Mouse (Mus musculus) hindbrain, embryonic 13.5 days (tissue): ENCODE results near the gene Grid1. TPM values are rescaled to one million over a fixed set of nuclear protein-coding genes. Genes with fewer than 3 reads are reported as not detected.

Experiments used
- ATAC-seq: fragments of 200-750 bp; cut with Nextera tagmentation; 2 replicates; pipeline ENCODE4 v1.8.0; 2017; ENCODE audit warnings: moderate TSS enrichment; ENCODE audit not compliant: low FRiP score
- H3K27ac ChIP-seq: fragments of 300-500 bp; sonication (generic); 2 replicates; pipeline ENCODE4 v1.5.1; 2015; ENCODE audit warnings: inconsistent platforms, mild to moderate bottlenecking, moderate library complexity
- H3K27me3 ChIP-seq: fragments of 300-500 bp; sonication (generic); 2 replicates; pipeline ENCODE4 v1.6.1; 2015; ENCODE audit warnings: mild to moderate bottlenecking, inconsistent platforms
- H3K36me3 ChIP-seq: fragments of 300-500 bp; sonication (generic); 2 replicates; pipeline ENCODE4 v1.6.1; 2015; ENCODE audit warnings: mild to moderate bottlenecking, inconsistent platforms
- H3K4me1 ChIP-seq: fragments of 300-500 bp; sonication (generic); replicated peaks from 2 replicates; pipeline ENCODE4 v1.6.1; 2015; ENCODE audit warnings: inconsistent platforms
- H3K4me2 ChIP-seq: fragments of 300-500 bp; sonication (generic); 2 replicates; pipeline ENCODE4 v1.6.1; 2015; ENCODE audit warnings: inconsistent platforms, mild to moderate bottlenecking, moderate library complexity
- H3K4me3 ChIP-seq: fragments of 300-500 bp; sonication (generic); 2 replicates; pipeline ENCODE4 v1.5.1; 2015; ENCODE audit warnings: mild to moderate bottlenecking, inconsistent platforms
- H3K9ac ChIP-seq: fragments of 300-500 bp; sonication (generic); 2 replicates; pipeline ENCODE4 v1.6.1; 2015; ENCODE audit warnings: mild to moderate bottlenecking, inconsistent platforms
- H3K9me3 ChIP-seq: fragments of 300-500 bp; sonication (generic); 2 replicates; pipeline ENCODE4 v1.6.1; 2016; ENCODE audit warnings: inconsistent platforms
- WGBS: fragments of 180-500 bp; shearing (Covaris S2); methylation state at CpG from one replicate; pipeline ENCODE4 v1.1.7; 2015; 5-methylcytosine and 5-hydroxymethylcytosine counted together
- polyA plus RNA-seq: library from polyadenylated mRNA; unstranded; fragments of >200 nt; fragmentation: Nextera tagmentation; extraction: Ambion mirVana; gene quantifications from 2 replicates; pipeline ENCODE4 v1.2.1, GENCODE M21; 2015

Gene Grid1
- polyA plus RNA-seq, 1 experiment from 2014 or later: 3.5 TPM

- ATAC-seq: no peak
- H3K4me3 ChIP-seq: no peak overlapping the region
- no peaks in the 10 kb centered on the region for H3K36me3 ChIP-seq
Measured at GRCm38 (mm10) chr14:35044918-35045698, 225.2 kb downstream of the Grid1 start.

GRCm38 (mm10) chr14:35049231-35049630 is 229.3 kb downstream of the Grid1 start:
- no peak overlapping the region for H3K4me2 ChIP-seq
- H3K9me3 ChIP-seq: no peaks in the 10 kb centered on the region
- 0 out of 2 replicates have a peak, but pooled peaks cover 5% of the 10 kb centered on the region for H3K4me1 ChIP-seq
- H3K9ac ChIP-seq: no peak overlapping the region
- ATAC-seq: no peak
- no peaks in the 10 kb centered on the region for H3K36me3 ChIP-seq
- 79% methylated on average over 8 of the region's 8 CpGs for WGBS
- no peak overlapping the region for H3K4me3 ChIP-seq
- no peak overlapping the region for H3K27ac ChIP-seq
- H3K27me3 ChIP-seq: no peaks in the 10 kb centered on the region

More at GRCm38 (mm10) chr14:35044918-35045698, 225.2 kb downstream of the Grid1 start:
- Histone ChIP-seq H3K9me3 (no peaks in the 10 kb centered on the region), H3K4me2 (no peak overlapping the region), H3K9ac (no peak overlapping the region), H3K27ac (no peak overlapping the region), H3K27me3 (no peaks in the 10 kb centered on the region), H3K4me1 (0 out of 2 replicates have a peak, but pooled peaks cover 5% of the 10 kb centered on the region)
- WGBS: 84% methylated on average over 10 of the region's 10 CpGs

- Histone ChIP-seq H3K27ac (no peak overlapping the region), H3K4me3 (no peak overlapping the region), H3K4me1 (0 out of 2 replicates have a peak, but pooled peaks cover 4% of the 10 kb centered on the region), H3K9me3 (no peaks in the 10 kb centered on the region), H3K36me3 (no peaks in the 10 kb centered on the region), H3K9ac (no peak overlapping the region), H3K27me3 (no peaks in the 10 kb centered on the region), H3K4me2 (no peak overlapping the region)
- 76% methylated on average over 3 of the region's 3 CpGs for WGBS
- ATAC-seq: no peak
Measured at GRCm38 (mm10) chr14:35054139-35054538, 234.2 kb downstream of the Grid1 start.

GRCm38 (mm10) chr14:35074636-35075035 is 254.7 kb downstream of the Grid1 start:
- Histone ChIP-seq H3K27me3 (no peaks in the 10 kb centered on the region), H3K27ac (peak overlapping the region; percentile 36; the same call in 1 of the 2 replicates), H3K9ac (no peak overlapping the region), H3K9me3 (no peaks in the 10 kb centered on the region), H3K36me3 (no peaks in the 10 kb centered on the region), H3K4me1 (peaks cover 6% of the 10 kb centered on the region), H3K4me2 (no peak overlapping the region), H3K4me3 (no peak overlapping the region)
- WGBS: 51% methylated on average over 6 of the region's 6 CpGs
- ATAC-seq: peak; percentile 96

GRCm38 (mm10) chr14:35079954-35080353 is 260.0 kb downstream of the Grid1 start:
- ATAC-seq: 0 out of 2 replicates have a peak, but pooled peaks have one; percentile 24
- H3K27ac ChIP-seq: no peak overlapping the region
- H3K27me3 ChIP-seq: no peaks in the 10 kb centered on the region
- H3K9me3 ChIP-seq: no peaks in the 10 kb centered on the region
- H3K4me1 ChIP-seq: peaks cover under 1% of the 10 kb centered on the region
- H3K9ac ChIP-seq: no peak overlapping the region
- no peak overlapping the region for H3K4me2 ChIP-seq
- no peak overlapping the region for H3K4me3 ChIP-seq
- WGBS: 73% methylated on average over 1 of the region's 1 CpGs
- H3K36me3 ChIP-seq: no peaks in the 10 kb centered on the region

GRCm38 (mm10) chr14:35092646-35093045 is 272.7 kb downstream of the Grid1 start:
- peaks cover 27% of the 10 kb centered on the region for H3K4me1 ChIP-seq
- no peak overlapping the region for H3K4me3 ChIP-seq
- H3K9ac ChIP-seq: no peak overlapping the region
- H3K36me3 ChIP-seq: no peaks in the 10 kb centered on the region
- H3K27me3 ChIP-seq: no peaks in the 10 kb centered on the region
- ATAC-seq: no peak
- H3K27ac ChIP-seq: no peak overlapping the region
- H3K9me3 ChIP-seq: no peaks in the 10 kb centered on the region
- WGBS: 94% methylated on average over 4 of the region's 4 CpGs
- no peak overlapping the region for H3K4me2 ChIP-seq

- WGBS: 59% methylated on average over 6 of the region's 6 CpGs
- H3K27me3 ChIP-seq: no peaks in the 10 kb centered on the region
- peaks cover 27% of the 10 kb centered on the region for H3K4me1 ChIP-seq
- peak; percentile 33; the same call in 1 of the 2 replicates for ATAC-seq
- no peak overlapping the region for H3K4me3 ChIP-seq
- H3K27ac ChIP-seq: no peak overlapping the region
- no peaks in the 10 kb centered on the region for H3K9me3 ChIP-seq
- H3K9ac ChIP-seq: no peak overlapping the region
- no peak overlapping the region for H3K4me2 ChIP-seq
- H3K36me3 ChIP-seq: no peaks in the 10 kb centered on the region
Measured at GRCm38 (mm10) chr14:35093561-35094186, 273.8 kb downstream of the Grid1 start.

GRCm38 (mm10) chr14:35095506-35096059 is 275.7 kb downstream of the Grid1 start:
- no peak overlapping the region for H3K4me3 ChIP-seq
- peak; percentile 54 for ATAC-seq
- H3K4me2 ChIP-seq: no peak overlapping the region
- H3K27ac ChIP-seq: peak overlapping the region; percentile 32; the same call in 1 of the 2 replicates
- H3K9me3 ChIP-seq: no peaks in the 10 kb centered on the region
- 31% methylated on average over 9 of the region's 9 CpGs for whole genome bisulfite sequencing
- no peaks in the 10 kb centered on the region for H3K27me3 ChIP-seq
- no peak overlapping the region for H3K9ac ChIP-seq
- H3K4me1 ChIP-seq: peaks cover 27% of the 10 kb centered on the region
- no peaks in the 10 kb centered on the region for H3K36me3 ChIP-seq

GRCm38 (mm10) chr14:35096085-35096484 is 276.2 kb downstream of the Grid1 start:
- H3K27me3 ChIP-seq: no peaks in the 10 kb centered on the region
- ATAC-seq: no peak
- H3K4me1 ChIP-seq: peaks cover 27% of the 10 kb centered on the region
- H3K9me3 ChIP-seq: no peaks in the 10 kb centered on the region
- no peak overlapping the region for H3K27ac ChIP-seq
- WGBS: 59% methylated on average over 4 of the region's 4 CpGs
- no peak overlapping the region for H3K4me3 ChIP-seq
- H3K36me3 ChIP-seq: no peaks in the 10 kb centered on the region
- H3K9ac ChIP-seq: no peak overlapping the region
- no peak overlapping the region for H3K4me2 ChIP-seq

GRCm38 (mm10) chr14:35097166-35097565 is 277.3 kb downstream of the Grid1 start:
- ATAC-seq: no peak
- Histone ChIP-seq H3K36me3 (no peaks in the 10 kb centered on the region), H3K4me3 (no peak overlapping the region), H3K27ac (no peak overlapping the region), H3K4me1 (peaks cover 27% of the 10 kb centered on the region), H3K27me3 (no peaks in the 10 kb centered on the region), H3K9me3 (no peaks in the 10 kb centered on the region), H3K9ac (no peak overlapping the region), H3K4me2 (no peak overlapping the region)
- WGBS: 85% methylated on average over 5 of the region's 5 CpGs

GRCm38 (mm10) chr14:35103639-35104210 is 283.8 kb downstream of the Grid1 start:
- no peak overlapping the region for H3K9ac ChIP-seq
- H3K4me1 ChIP-seq: no peaks in the 10 kb centered on the region
- 90% methylated on average over 5 of the region's 5 CpGs for WGBS
- H3K4me3 ChIP-seq: no peak overlapping the region
- no peak overlapping the region for H3K4me2 ChIP-seq
- no peak for ATAC-seq
- no peaks in the 10 kb centered on the region for H3K9me3 ChIP-seq
- no peaks in the 10 kb centered on the region for H3K36me3 ChIP-seq
- H3K27ac ChIP-seq: no peak overlapping the region
- no peaks in the 10 kb centered on the region for H3K27me3 ChIP-seq

- H3K4me1 ChIP-seq: peaks cover 11% of the 10 kb centered on the region
- H3K9ac ChIP-seq: no peak overlapping the region
- no peaks in the 10 kb centered on the region for H3K27me3 ChIP-seq
- H3K36me3 ChIP-seq: no peaks in the 10 kb centered on the region
- WGBS: 87% methylated on average over 3 of the region's 3 CpGs
- H3K27ac ChIP-seq: no peak overlapping the region
- H3K4me3 ChIP-seq: no peak overlapping the region
- no peaks in the 10 kb centered on the region for H3K9me3 ChIP-seq
- H3K4me2 ChIP-seq: no peak overlapping the region
- ATAC-seq: no peak
Measured at GRCm38 (mm10) chr14:35107596-35107995, 287.7 kb downstream of the Grid1 start.
